In genomic region chr5:136937621-136938020, GRCm38 (mm10) we compare ENCODE assay signal across 23 mouse cellular contexts. TPM values are rescaled to one million over a fixed set of nuclear protein-coding genes. Genes with fewer than 3 reads are reported as not detected.
DNase-seq lines count a peak whose midpoint lies in the region; ATAC-seq lines count a peak whose summit lies in the region.
"Had no signal": no experiment of that assay in that cellular context is flagged by ENCODE, and none has a peak within 500 bp of the region (broad histone marks: within the 10 kb centered on the region; RNA-seq: fewer than 3 reads in every experiment).

No protein-coding gene starts in this region.

- H3K9ac ChIP-seq in kidney, embryonic 15.5 days: no peak overlapping the region
- H3K9ac ChIP-seq: embryonic facial prominence, embryonic 15.5 days; heart, embryonic 12.5 days; hindbrain, embryonic 15.5 days had no signal

- DNase-seq in kidney, adult 11 months: peak; percentile 86
- DNase-seq in urinary bladder, postnatal 14 days (ENCODE audit: low spot score): peak; percentile 20
- DNase-seq in urinary bladder, postnatal 4 days (ENCODE audit: low spot score in 2 of 2): no peak
- peak; percentile 30 for DNase-seq in kidney, postnatal 10 days
- DNase-seq in left cerebral cortex, adult 9 months (ENCODE audit: low spot score in 2 of 2): no peak
- no peak for DNase-seq in thymus, postnatal 36 days
- no peak for DNase-seq in right cerebral cortex, postnatal 36 days (ENCODE audit: low spot score in 2 of 2)
- DNase-seq: adrenal gland, postnatal 14 days; B cell, adult 2 months; cerebellum, adult 11-12 months; cerebellum, adult 9-11 months; embryo, embryonic 11 days; gastrocnemius, postnatal 10 days had no signal

- H3K4me3 ChIP-seq in kidney, embryonic 15.5 days (replicated peaks): no peak overlapping the region
- H3K4me3 ChIP-seq: embryonic facial prominence, embryonic 15.5 days; erythroblast, embryonic 14.5 days; heart, embryonic 12.5 days; hindbrain, embryonic 15.5 days had no signal

- H3K36me3 ChIP-seq in kidney, embryonic 15.5 days: no peaks in the 10 kb centered on the region
- H3K36me3 ChIP-seq: embryonic facial prominence, embryonic 15.5 days; heart, embryonic 12.5 days; hindbrain, embryonic 15.5 days had no signal

- 0 out of 2 replicates have a peak, but pooled peaks cover 2% of the 10 kb centered on the region for H3K4me1 ChIP-seq in kidney, embryonic 15.5 days
- H3K4me1 ChIP-seq: embryonic facial prominence, embryonic 15.5 days; hindbrain, embryonic 15.5 days had no signal

- H3K27ac ChIP-seq in kidney, embryonic 15.5 days: no peak overlapping the region
- H3K27ac ChIP-seq: embryonic facial prominence, embryonic 15.5 days; hindbrain, embryonic 15.5 days had no signal

- H3K27me3 ChIP-seq in kidney, embryonic 15.5 days: no peaks in the 10 kb centered on the region
- H3K27me3 ChIP-seq: embryonic facial prominence, embryonic 15.5 days; heart, embryonic 12.5 days; hindbrain, embryonic 15.5 days; Patski had no signal

- ATAC-seq in kidney, embryonic 15.5 days (replicated peaks; ENCODE audit: low FRiP score): no peak
- ATAC-seq: activated CD4-positive, CD25-positive, alpha-beta regulatory T cell, adult 4 months; CD4-positive, CD25-positive, alpha-beta regulatory T cell, adult 4 months; forebrain, embryonic 16.5 days; Patski had no signal

- no peaks in the 10 kb centered on the region for H3K9me3 ChIP-seq in kidney, embryonic 15.5 days (replicated peaks)
- H3K9me3 ChIP-seq: embryonic facial prominence, embryonic 15.5 days; heart, embryonic 12.5 days; hindbrain, embryonic 15.5 days had no signal

- WGBS in kidney, embryonic 15.5 days: 78% methylated on average over 5 of the region's 5 CpGs

- H3K4me2 ChIP-seq in kidney, embryonic 15.5 days: no peak overlapping the region
- H3K4me2 ChIP-seq: embryonic facial prominence, embryonic 15.5 days; heart, embryonic 12.5 days; hindbrain, embryonic 15.5 days had no signal

RNA-seq across cellular contexts. Expression of gene Fis1, which starts 15.5 kb away (rescaled TPM):
- 284 and 294 TPM in 2 replicates for polyA plus RNA-seq in kidney, embryonic 15.5 days (2015; fragmentation: Nextera tagmentation; extraction: Ambion mirVana)

RNA-seq across cellular contexts. Expression of gene Cldn15, which starts 28.8 kb away (rescaled TPM):
- polyA plus RNA-seq in kidney, embryonic 15.5 days (2015; fragmentation: Nextera tagmentation; extraction: Ambion mirVana): 3.0 and 4.1 TPM in 2 replicates
- polyA plus RNA-seq: activated CD4-positive, CD25-positive, alpha-beta regulatory T cell, adult 4 months; forebrain, embryonic 11.5 days had no signal

RNA-seq across cellular contexts. Expression of gene Ift22, which starts 29.7 kb away (rescaled TPM):
- 74.0 and 78.8 TPM in 2 replicates for polyA plus RNA-seq in kidney, embryonic 15.5 days (2015; fragmentation: Nextera tagmentation; extraction: Ambion mirVana)

RNA-seq across cellular contexts. Expression of gene Plod3, which starts 49.2 kb away (rescaled TPM):
- 42.9 and 52.5 TPM in 2 replicates for polyA plus RNA-seq in kidney, embryonic 15.5 days (2015; fragmentation: Nextera tagmentation; extraction: Ambion mirVana)

RNA-seq across cellular contexts. Expression of gene Znhit1, which starts 50.2 kb away (rescaled TPM):
- 86.4 and 102 TPM in 2 replicates for polyA plus RNA-seq in kidney, embryonic 15.5 days (2015; fragmentation: Nextera tagmentation; extraction: Ambion mirVana)

Comparison
In these comparisons a context has a peak if more than half of its experiments do, and no peak if none do; other contexts are left out.
1. DNase-seq: peak in kidney, adult 11 months (single experiment), urinary bladder, postnatal 14 days (single experiment) and kidney, postnatal 10 days (single experiment); none in urinary bladder, postnatal 4 days (0 of 2), left cerebral cortex, adult 9 months (0 of 2), thymus, postnatal 36 days (0 of 2) and right cerebral cortex, postnatal 36 days (0 of 2).